Mouse (Mus musculus) spleen, postnatal 4 days (tissue): Measurements from ENCODE around the gene Spc24.
"Not testable (repeated sequence)": the region's sequence is repeated elsewhere in the genome, so short reads cannot be mapped to it uniquely, and the experiment has no call there.

Experiments used
- DNase-seq, 2 experiments: peaks; one replicate each; pipeline ENCODE4 v3.0.0; 2022; ENCODE audit warnings: low spot score in 2 of 2

The Spc24 gene

DNA sequence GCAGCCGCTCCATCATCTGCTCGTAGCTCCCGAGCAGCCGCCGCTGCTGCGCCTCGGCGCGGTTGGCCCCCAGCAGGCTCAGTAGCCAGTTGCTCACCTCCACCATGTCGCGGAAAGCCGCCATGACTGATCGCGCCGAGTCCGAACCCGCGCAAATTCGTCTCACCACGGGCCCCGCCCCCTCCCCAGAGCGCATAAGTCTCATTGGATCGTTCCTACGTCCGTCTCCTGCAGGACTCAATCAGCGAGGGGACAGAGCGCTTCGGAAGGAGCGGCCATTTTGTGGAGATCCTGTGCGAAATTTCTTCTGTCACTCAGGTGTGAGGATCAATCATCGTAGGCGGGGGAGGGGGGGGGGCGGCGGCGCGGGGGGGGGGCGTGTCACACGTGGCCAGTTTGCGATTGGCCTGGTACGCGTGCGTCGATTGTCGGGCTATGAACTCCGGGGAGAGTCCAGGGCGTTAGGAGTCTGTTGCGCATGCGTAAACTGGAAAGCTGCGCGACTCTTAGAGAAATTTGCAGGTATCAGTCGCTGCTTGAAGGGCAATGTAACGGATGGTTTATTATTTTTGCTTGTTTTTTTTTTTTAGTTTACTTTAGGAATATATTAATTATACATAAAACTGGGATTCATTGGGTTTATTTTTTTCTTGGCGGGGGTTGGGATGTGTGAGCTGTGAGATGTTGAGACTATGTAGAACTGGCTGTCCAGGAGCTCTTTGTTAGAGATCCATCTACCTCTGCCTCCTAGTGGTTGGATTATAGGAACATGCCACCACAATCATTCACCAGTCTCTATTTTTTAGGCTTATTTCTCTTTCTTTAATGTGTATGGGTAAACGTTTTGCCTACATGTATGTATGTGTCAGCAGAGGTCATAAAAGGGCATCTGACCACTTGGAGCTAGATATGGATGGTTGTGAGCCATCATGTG lies at the start of gene Spc24:
Spc24 (minus strand) TSS at position 149 of the 934 bp plus-strand sequence.
- peak; percentile 97 to 98 for DNase-seq

GRCm38 (mm10) chr9:21808561-21808960 lies 48.5 kb upstream of the Spc24 start:
- no peak for DNase-seq

- no peak for DNase-seq
Observed at GRCm38 (mm10) chr9:21806976-21807375, 46.9 kb upstream of the Spc24 start.

- DNase-seq, result no peak
Observed at GRCm38 (mm10) chr9:21806363-21806762, 46.3 kb upstream of the Spc24 start.

GRCm38 (mm10) chr9:21803986-21804644 lies 44.0 kb upstream of the Spc24 start:
- DNase-seq, result peak; percentile 68 to 92

- no peak for DNase-seq
Observed at GRCm38 (mm10) chr9:21801591-21801990, 41.5 kb upstream of the Spc24 start.

- DNase-seq, result no peak
Observed at GRCm38 (mm10) chr9:21801121-21801520, 41.0 kb upstream of the Spc24 start.

GRCm38 (mm10) chr9:21799010-21799350 lies 38.9 kb upstream of the Spc24 start:
- no peak for DNase-seq

- peak; percentile 80 to 91 for DNase-seq
Observed at GRCm38 (mm10) chr9:21798345-21799009, 38.4 kb upstream of the Spc24 start, which contains the start of gene Kank2. Kank2 (minus strand) TSS chr9:21798744.

DNA sequence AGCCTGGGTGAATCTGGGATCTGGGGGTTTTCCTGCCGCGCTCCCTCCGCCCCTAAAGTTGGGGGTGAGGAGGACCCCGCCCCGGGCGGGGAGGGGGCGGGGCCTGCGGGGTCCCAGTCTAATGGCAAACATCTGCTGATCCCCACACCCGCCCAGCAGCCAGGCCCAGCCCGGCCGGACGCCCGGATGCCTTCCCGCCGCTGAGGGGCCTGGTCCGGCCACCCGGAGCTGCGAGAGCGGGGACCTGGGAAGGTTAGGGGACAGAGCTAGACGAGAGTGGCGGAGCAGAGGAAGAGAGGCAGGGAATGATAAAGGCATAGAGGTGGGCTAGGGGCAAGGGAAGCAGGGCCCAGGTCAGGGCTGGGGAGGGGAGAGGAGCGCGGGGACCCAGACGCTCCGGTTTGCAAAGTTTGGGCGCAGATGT lies 37.8 kb upstream of the Spc24 start:
- peak; percentile 36 to 72 for DNase-seq

GRCm38 (mm10) chr9:21796919-21797318 lies 36.8 kb upstream of the Spc24 start:
- no peak for DNase-seq

DNA sequence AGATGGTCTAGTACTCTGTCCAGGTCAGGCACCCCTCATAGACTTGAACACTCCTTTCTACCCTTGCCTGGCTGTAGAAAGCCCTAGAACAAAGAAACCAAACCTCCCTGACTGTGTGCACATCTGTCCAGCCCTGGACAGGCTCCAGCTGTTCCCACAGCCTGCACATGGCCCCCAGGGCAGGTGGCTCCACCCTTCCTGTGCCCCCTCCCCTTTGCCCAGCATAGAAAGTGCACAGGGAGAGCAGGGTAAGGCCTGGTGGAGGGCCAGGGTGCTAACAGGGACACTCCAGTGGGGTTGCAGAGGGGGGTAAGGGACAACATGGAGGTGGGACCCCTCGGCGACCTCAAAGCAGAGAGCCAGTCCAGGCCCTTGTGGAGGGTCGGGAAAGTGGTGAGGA lies 36.2 kb upstream of the Spc24 start:
- no peak for DNase-seq

GRCm38 (mm10) chr9:21795579-21795978 lies 35.5 kb upstream of the Spc24 start:
- no peak for DNase-seq

DNA sequence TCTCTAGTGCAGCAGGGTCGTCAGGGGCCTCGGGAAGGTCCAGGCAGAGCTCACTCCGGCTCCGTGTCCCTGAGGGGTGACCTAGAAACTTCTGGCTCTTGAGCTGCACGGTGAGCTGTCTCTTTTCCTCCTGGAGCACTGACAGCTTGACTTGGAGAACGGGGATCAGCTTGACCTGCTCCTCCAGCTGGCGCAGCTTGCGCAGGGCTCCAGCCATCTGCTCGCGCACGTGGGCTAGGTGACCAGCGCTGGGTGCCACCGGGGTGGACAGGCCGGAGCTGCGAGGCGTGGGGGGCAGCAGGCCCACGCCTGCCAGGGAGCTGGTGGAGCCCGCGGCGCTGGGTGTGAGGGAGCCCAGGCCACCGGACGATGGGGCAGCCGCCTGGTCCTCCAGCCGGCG lies 34.8 kb upstream of the Spc24 start:
- no peak for DNase-seq

DNA sequence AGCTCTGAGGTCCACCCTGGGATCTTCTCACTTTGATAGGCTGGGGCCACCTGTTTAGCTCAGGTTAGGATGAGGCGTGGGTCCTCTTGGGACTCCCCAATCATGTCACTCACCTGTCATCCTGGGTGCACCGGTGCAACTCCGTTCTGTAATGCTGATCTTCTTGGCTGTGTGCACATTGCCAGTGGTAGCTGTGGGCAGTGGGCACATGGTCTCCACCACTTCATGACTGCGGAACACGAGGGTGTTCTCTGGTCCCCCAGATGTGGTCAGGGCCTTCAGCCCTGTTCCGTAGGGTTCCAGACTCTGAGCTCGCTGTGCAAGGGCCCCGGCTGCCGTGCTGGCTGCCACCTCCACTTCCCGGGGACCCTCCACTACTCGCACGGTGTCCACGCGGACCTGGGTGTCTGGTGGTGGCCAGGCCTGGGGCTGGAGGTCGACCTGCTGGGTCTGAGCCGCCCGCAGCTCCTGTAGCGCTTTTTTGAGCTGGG lies 34.3 kb upstream of the Spc24 start:
- no peak for DNase-seq

- DNase-seq, result not testable (repeated sequence)
Observed at GRCm38 (mm10) chr9:21793507-21793906, 33.4 kb upstream of the Spc24 start.

DNA sequence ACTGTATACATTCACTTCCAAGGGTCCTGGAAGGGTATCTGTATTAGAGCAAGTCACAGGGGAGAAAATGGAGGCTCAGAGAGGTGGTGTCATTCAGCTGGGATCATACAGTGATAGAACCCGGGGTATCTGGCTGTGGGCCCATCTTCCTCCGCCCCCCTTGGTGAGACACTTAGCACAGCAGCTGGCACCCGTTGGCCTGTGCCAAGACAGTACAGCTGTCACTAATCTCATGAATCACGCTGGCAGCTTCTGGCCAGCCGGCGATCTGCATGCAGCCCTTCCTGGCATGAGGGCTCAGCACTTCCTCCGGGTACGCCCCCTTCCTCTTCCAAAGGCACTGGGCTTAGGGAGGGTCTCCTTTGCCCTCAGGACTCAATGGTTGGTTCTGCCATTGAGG lies 32.5 kb upstream of the Spc24 start:
- DNase-seq, result no peak

- no peak for DNase-seq
Observed at GRCm38 (mm10) chr9:21791861-21792260, 31.8 kb upstream of the Spc24 start.

GRCm38 (mm10) chr9:21788234-21788633 lies 28.1 kb upstream of the Spc24 start:
- DNase-seq, result no peak

DNA sequence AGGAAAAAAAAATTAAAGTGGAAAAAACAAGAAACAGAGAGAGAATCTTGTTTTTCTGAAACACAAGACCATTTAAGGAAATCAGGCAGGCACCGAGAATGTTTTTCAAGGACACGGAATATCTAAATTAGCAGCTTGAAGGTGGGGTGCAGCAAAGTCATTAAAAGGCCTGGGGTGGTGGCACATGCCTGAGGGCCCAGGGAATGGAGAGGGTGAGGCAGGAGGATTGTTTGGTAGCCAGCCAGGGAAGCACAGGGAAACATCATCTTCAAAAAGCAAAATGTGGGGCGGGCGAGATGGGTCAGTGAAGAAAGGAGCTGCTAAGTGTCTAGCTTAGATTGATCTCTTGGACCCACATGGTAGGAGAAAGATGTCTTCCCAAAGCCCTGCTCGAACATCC lies 27.6 kb upstream of the Spc24 start:
- no peak for DNase-seq

DNA sequence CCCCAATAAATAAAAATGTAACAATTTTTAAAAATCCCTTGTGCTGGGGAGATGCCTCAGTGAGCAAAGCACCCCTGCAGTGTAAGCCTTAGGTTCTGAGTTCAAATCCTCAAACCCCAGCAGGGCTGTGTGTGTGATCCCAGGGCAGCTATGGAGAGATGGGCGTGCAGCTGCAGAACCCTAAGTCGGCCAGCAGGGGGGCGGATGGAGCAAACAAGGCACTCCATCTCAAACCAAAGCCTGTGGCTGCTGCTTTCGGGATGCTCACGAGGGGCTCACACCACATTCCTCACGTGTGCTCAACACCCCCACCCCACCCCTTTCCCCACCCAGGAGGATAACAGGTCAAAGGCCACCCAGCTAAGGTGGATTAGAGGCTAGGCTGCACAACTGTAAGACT lies 26.8 kb upstream of the Spc24 start:
- DNase-seq, result peak; percentile 45 to 83

DNA sequence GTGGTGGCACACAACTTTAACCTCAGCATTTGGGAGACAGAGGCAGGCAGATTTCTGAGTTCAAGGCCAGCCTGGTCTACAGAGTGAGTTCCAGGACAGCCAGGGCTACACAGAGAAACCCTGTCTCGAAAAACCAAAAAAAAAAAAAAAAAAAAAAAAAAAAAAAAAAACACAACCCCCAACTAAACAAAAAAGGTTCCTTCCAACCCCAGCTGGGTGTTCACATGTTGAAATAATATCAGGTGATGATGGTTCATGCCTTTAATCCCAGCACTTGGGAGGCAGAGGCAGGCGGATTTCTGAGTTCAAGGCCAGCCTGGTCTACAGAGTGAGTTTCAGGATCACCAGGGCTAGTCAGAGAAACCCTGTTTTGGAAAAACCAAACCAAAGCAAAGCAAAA lies 26.2 kb upstream of the Spc24 start:
- not testable (repeated sequence) for DNase-seq
